Mouse (Mus musculus): ENCODE results near the gene Gtpbp2. TPM values are rescaled to one million over a fixed set of nuclear protein-coding genes. Genes with fewer than 3 reads are reported as not detected.

The Gtpbp2 gene
- polyA plus RNA-seq, 1 experiment from 2014 or later = 30.1 TPM

DNA sequence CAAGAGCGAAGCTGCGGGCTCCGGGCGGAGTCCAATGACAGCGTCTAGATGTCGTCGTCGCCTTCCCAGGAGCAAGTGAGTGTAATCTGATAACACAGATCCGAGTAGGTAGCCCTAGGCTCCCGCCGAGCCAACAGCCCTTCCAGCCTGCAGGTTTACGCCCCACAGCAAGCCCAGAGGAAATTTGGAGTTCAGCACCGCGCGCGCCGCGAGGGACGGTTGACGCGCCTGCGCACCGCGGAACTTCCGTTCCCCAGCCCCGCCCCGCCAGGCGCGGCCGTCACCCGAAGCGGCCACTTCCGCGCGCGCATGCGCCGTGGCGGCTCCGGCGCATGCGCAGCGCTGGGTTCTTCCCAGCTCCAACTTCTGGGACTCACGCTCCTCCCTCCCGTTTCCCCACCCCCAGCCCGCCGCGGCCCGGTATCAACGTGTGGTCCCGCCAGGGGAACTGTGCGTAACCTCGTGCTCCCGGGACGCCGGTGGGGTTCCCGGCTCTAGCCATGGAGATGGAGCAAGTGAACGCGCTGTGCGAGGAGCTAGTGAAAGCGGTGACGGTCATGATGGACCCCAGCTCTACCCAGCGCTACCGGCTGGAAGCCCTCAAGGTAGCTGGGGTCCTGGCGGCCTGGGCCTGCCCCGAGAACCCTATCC lies 41.7 kb downstream of the Gtpbp2 start, which contains the start of the genes Polh and Xpo5:
Polh (minus strand) TSS at position 225 of the 651 bp plus-strand sequence.
Xpo5 (plus strand) TSS at position 362 of the 651 bp plus-strand sequence.
- 0% methylated on average over 66 of the region's 66 CpGs for WGBS
- Histone ChIP-seq H3K36me3 (ENCODE audit: control insufficient read depth, insufficient read depth, low read length) (peaks cover 11% of the 10 kb centered on the region), H3K4me1 (ENCODE audit: control insufficient read depth, insufficient read depth, low read length) (peaks cover 12% of the 10 kb centered on the region)

DNA sequence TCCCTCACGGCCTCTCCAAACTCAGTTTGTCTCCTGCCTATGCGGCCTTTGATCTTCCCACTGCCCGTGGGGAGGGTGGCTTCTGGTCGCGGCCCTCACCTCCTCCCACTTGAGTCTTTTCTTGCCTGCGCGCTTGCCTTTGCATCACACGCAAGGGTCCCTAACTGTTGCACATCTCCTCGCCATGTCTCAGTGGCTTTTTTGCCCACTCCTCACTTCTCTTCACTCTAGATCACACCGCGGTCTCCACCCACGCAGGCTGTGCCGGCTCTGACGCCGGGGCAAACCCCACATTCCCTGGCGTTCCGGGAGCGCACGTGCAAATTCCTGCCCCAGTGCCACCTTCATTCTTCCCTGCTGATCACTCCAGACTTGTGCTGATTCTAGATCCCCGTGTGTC lies 42.2 kb downstream of the Gtpbp2 start:
- ATAC-seq (ENCODE audit: insufficient number of reproducible peaks, low FRiP score, low TSS enrichment, low read depth) = no peak

More for the DNA sequence above, 41.7 kb downstream of the Gtpbp2 start, which contains the start of the genes Polh and Xpo5:
- Histone ChIP-seq H3K9me3 (ENCODE audit: control insufficient read depth, low read length) (no peaks in the 10 kb centered on the region), H3K27me3 (ENCODE audit: control insufficient read depth, insufficient read depth, low read length) (no peaks in the 10 kb centered on the region), H3K9ac (ENCODE audit: low read length) (peak within 1 kb of the TSS; percentile 76), H3K4me3 (ENCODE audit: low read depth, low read length) (peak within 1 kb of the TSS; percentile 59), H3K4me2 (ENCODE audit: low read depth, severe bottlenecking) (peak within 1 kb of the TSS; percentile 71), H3K27ac (replicated peaks; ENCODE audit: low read depth, low read length) (peak within 1 kb of the TSS; percentile 68; the same call in 1 of the 2 replicates)
- ATAC-seq (ENCODE audit: insufficient number of reproducible peaks, low FRiP score, low TSS enrichment, low read depth) = peak; percentile 92
- DNase-seq (ENCODE audit: low spot score) = peak; percentile 94

GRCm38 (mm10) chr17:46206676-46207075 lies 45.8 kb downstream of the Gtpbp2 start:
- DNase-seq (ENCODE audit: low spot score) (no peak), ATAC-seq (ENCODE audit: insufficient number of reproducible peaks, low FRiP score, low TSS enrichment, low read depth) (no peak)
- Histone ChIP-seq H3K27me3 (ENCODE audit: control insufficient read depth, insufficient read depth, low read length) (no peaks in the 10 kb centered on the region), H3K36me3 (ENCODE audit: control insufficient read depth, insufficient read depth, low read length) (peaks cover 31% of the 10 kb centered on the region), H3K4me2 (ENCODE audit: low read depth, severe bottlenecking) (no peak overlapping the region), H3K4me1 (ENCODE audit: control insufficient read depth, insufficient read depth, low read length) (peaks cover 9% of the 10 kb centered on the region), H3K4me3 (ENCODE audit: low read depth, low read length) (no peak overlapping the region), H3K27ac (replicated peaks; ENCODE audit: low read depth, low read length) (no peak overlapping the region), H3K9me3 (ENCODE audit: control insufficient read depth, low read length) (no peaks in the 10 kb centered on the region), H3K9ac (ENCODE audit: low read length) (no peak overlapping the region)

More for the DNA sequence above, 42.2 kb downstream of the Gtpbp2 start:
- Histone ChIP-seq H3K27me3 (ENCODE audit: control insufficient read depth, insufficient read depth, low read length) (no peaks in the 10 kb centered on the region), H3K4me2 (ENCODE audit: low read depth, severe bottlenecking) (peak overlapping the region; percentile 71), H3K27ac (replicated peaks; ENCODE audit: low read depth, low read length) (0 out of 2 replicates have a peak overlapping the region, but pooled peaks have one; percentile 2), H3K36me3 (ENCODE audit: control insufficient read depth, insufficient read depth, low read length) (peaks cover 16% of the 10 kb centered on the region), H3K9me3 (ENCODE audit: control insufficient read depth, low read length) (no peaks in the 10 kb centered on the region), H3K4me1 (ENCODE audit: control insufficient read depth, insufficient read depth, low read length) (peaks cover 12% of the 10 kb centered on the region), H3K4me3 (ENCODE audit: low read depth, low read length) (peak overlapping the region; percentile 59), H3K9ac (ENCODE audit: low read length) (peak overlapping the region; percentile 76)
- under 1% methylated on average over 20 of the region's 20 CpGs for WGBS
- DNase-seq (ENCODE audit: low spot score) = no peak

DNA sequence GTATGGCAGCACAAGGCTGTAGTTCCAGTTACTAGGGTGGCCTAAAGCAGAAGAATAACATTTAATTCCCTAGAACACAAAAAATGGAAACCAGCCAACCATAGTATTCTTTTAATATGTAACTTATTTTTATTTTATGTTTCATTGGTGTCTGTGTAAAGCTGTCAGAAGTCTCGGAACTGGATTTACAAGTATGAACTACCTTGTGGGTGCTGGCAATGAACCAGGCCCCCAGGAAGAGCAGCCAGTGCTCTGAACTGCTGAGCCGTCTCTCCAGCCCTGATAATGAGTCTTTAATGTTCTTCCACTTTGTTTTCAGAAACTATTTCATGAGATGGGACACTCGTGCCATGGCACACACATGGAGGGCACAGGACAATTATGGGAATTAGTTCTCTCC lies 49.7 kb downstream of the Gtpbp2 start:
- H3K9me3 ChIP-seq (ENCODE audit: control insufficient read depth, low read length) = no peaks in the 10 kb centered on the region
- H3K9ac ChIP-seq (ENCODE audit: low read length) = no peak overlapping the region
- no peaks in the 10 kb centered on the region for H3K27me3 ChIP-seq (ENCODE audit: control insufficient read depth, insufficient read depth, low read length)
- DNase-seq (ENCODE audit: low spot score) = no peak
- H3K36me3 ChIP-seq (ENCODE audit: control insufficient read depth, insufficient read depth, low read length) = peaks cover 43% of the 10 kb centered on the region
- no peak for ATAC-seq (ENCODE audit: insufficient number of reproducible peaks, low FRiP score, low TSS enrichment, low read depth)
- WGBS = 88% methylated on average over 3 of the region's 3 CpGs
- H3K27ac ChIP-seq (replicated peaks; ENCODE audit: low read depth, low read length) = no peak overlapping the region
- H3K4me3 ChIP-seq (ENCODE audit: low read depth, low read length) = no peak overlapping the region
- H3K4me2 ChIP-seq (ENCODE audit: low read depth, severe bottlenecking) = no peak overlapping the region
- H3K4me1 ChIP-seq (ENCODE audit: control insufficient read depth, insufficient read depth, low read length) = no peaks in the 10 kb centered on the region

Other genes starting within 250 kb of the Gtpbp2 start
- gene Vegfa, start 128.7 kb upstream of the Gtpbp2 start, polyA plus RNA-seq (2014; fragmentation: Nextera tagmentation; extraction: Ambion mirVana) = 3.3 and 4.0 TPM in 2 replicates
- gene Mrps18a, start 50.0 kb upstream of the Gtpbp2 start, polyA plus RNA-seq (2014; fragmentation: Nextera tagmentation; extraction: Ambion mirVana) = 152 and 165 TPM in 2 replicates
- gene Rsph9, start 16.8 kb upstream of the Gtpbp2 start, polyA plus RNA-seq (2014; fragmentation: Nextera tagmentation; extraction: Ambion mirVana) = 12.1 and 13.1 TPM in 2 replicates
- 34.9 and 39.7 TPM in 2 replicates for gene Mad2l1bp, start 7.5 kb upstream of the Gtpbp2 start, polyA plus RNA-seq (2014; fragmentation: Nextera tagmentation; extraction: Ambion mirVana)
- gene Polh, start 41.6 kb downstream of the Gtpbp2 start, polyA plus RNA-seq (2014; fragmentation: Nextera tagmentation; extraction: Ambion mirVana) = 10.3 and 13.6 TPM in 2 replicates
- gene Xpo5, start 41.8 kb downstream of the Gtpbp2 start, polyA plus RNA-seq (2014; fragmentation: Nextera tagmentation; extraction: Ambion mirVana) = 73.0 and 73.8 TPM in 2 replicates
- 123 and 124 TPM in 2 replicates for gene Polr1c, start 87.0 kb downstream of the Gtpbp2 start, polyA plus RNA-seq (2014; fragmentation: Nextera tagmentation; extraction: Ambion mirVana)
- 64.0 and 76.9 TPM in 2 replicates for gene Yipf3, start 87.0 kb downstream of the Gtpbp2 start, polyA plus RNA-seq (2014; fragmentation: Nextera tagmentation; extraction: Ambion mirVana)
- gene Lrrc73, start 92.5 kb downstream of the Gtpbp2 start, polyA plus RNA-seq (2014; fragmentation: Nextera tagmentation; extraction: Ambion mirVana) = 0.69 and 0.72 TPM in 2 replicates
- gene Tjap1, start 122.0 kb downstream of the Gtpbp2 start, polyA plus RNA-seq (2014; fragmentation: Nextera tagmentation; extraction: Ambion mirVana) = 53.1 and 54.3 TPM in 2 replicates
- 1.1 and 1.3 TPM in 2 replicates for gene Dlk2, start 136.4 kb downstream of the Gtpbp2 start, polyA plus RNA-seq (2014; fragmentation: Nextera tagmentation; extraction: Ambion mirVana)
- 5.0 and 5.8 TPM in 2 replicates for gene Abcc10, start 167.3 kb downstream of the Gtpbp2 start, polyA plus RNA-seq (2014; fragmentation: Nextera tagmentation; extraction: Ambion mirVana)
- gene Zfp318, start 222.7 kb downstream of the Gtpbp2 start, polyA plus RNA-seq (2014; fragmentation: Nextera tagmentation; extraction: Ambion mirVana) = 16.1 and 17.0 TPM in 2 replicates

Data from limb, embryonic 11.5 days (tissue).